Mouse (Mus musculus) left cerebral cortex, postnatal 14 days (tissue): ENCODE measurements around the gene Tuba1b. TPM values are rescaled to one million over a fixed set of nuclear protein-coding genes. Genes with fewer than 3 reads are reported as not detected.

Source experiments
- DNase-seq, 2 experiments: peaks; one replicate each; pipeline ENCODE4 v3.0.0; 2021 to 2022; ENCODE audit warnings: low spot score in 2 of 2, mixed read lengths in 1 of 2
- intact Hi-C: fragments of 180-260 bp; cut with DNase I; formaldehyde crosslinking; loops from one replicate; pipeline ENCODE4 v1.15.1; 2025
- total RNA-seq, 2 experiments: library from RNA; stranded (reverse); gene quantifications; 2 replicates each; pipeline ENCODE4 v1.2.3; 2021

Tuba1b gene
- total RNA-seq, 2 experiments from 2014 or later: 689 to 750 TPM

DNA sequence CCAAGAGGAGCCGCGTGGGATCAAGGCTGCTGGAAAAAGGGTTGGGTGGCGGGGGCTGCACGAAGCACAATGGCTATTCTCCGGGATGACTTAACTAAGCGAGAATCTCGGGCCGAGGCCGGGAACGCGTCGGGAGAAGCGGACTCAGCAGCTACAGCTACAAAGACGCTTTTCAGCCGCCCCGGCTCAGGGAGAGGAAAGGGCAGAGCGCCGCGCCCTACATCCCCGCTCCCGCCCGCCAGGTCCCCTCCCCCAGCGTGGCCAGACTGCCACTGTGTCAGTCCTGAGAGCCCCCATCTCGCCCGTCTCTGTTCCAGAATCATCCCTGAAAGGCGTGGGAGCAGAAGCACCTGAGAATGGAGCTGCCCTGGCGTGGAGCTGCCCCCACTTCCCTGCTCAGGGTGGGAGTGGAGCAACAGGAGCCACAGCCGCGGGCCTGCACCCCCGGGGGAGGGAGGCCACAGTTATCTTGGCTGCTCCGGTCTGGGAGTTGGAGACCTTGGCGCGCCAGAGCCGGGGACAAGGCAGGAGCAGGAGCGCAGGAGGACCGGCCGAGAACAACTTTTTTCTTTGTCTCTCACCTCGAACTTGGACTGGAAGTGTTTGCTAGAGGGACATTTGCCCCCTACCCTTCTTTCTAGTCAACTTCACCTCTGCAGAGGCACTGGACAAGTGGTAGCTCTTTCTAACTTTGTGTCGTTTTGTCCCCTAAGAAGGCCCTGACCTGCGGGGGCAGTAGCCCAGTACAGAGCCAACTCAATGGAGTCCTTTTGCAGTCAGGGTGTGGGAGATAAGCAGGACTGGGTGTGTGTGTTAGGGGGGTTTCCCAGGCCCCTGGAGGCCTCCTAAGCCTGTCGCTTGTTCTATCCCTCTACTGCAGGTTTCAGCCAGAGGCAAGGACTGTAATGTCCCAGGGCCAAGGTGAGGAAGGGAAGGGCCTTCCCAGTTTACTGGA is 38.5 kb downstream of the Tuba1b start:
- no peak for DNase-seq
- intact Hi-C loops: no loop called here

GRCm38 (mm10) chr15:98894746-98895634 is 39.4 kb downstream of the Tuba1b start:
- no peak for DNase-seq
- intact Hi-C loops: loop anchor here (5.0 kb wide), 1 partner anchor 32 kb away; no protein-coding TSS in a partner anchor

DNA sequence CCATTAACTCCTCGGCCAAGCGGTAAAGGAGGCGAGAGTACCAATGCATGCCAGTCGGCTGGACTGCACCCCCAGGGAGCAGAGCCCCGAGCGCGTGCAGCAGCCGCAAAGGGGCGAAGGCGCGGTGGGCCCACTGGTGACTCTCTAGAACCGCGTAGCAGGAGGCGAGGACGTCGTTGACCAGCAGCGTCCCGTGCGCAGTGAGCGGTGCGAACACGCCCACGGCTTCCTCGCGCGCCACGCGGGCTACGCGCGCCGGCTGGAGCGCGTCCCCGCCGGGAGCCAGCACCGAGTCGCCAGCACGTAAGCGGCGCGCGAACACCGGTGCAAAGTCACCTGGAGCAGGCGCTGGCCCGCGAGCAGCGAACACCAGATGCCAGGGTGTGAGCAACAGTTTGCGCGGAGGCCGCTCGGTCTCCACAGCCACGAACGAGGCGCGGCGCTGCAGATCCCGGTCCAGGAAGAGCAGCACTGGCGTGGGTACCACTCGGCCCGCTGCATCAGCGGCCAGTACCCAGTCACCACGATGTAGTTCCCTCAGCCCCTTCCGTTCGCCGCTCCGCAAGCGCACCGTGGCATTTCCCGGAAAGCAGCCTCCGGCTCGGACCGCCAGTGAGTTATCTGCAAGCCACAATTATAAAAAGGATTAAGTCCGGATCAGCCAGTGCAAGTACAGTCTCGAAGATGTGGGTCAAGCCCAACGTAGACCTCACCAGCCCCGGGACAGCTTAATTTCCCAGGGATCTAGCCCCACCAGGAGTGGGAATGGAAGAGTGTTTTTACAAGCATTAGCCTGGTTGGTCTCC is 40.2 kb downstream of the Tuba1b start, which contains the start of gene Rhebl1:
Gene Rhebl1 (minus strand): TSS at position 601 of the 806 bp plus-strand sequence.
- intact Hi-C loops: loop anchor here (5.0 kb wide), 1 partner anchor 33 kb away; no protein-coding TSS in a partner anchor
- no peak for DNase-seq

DNA sequence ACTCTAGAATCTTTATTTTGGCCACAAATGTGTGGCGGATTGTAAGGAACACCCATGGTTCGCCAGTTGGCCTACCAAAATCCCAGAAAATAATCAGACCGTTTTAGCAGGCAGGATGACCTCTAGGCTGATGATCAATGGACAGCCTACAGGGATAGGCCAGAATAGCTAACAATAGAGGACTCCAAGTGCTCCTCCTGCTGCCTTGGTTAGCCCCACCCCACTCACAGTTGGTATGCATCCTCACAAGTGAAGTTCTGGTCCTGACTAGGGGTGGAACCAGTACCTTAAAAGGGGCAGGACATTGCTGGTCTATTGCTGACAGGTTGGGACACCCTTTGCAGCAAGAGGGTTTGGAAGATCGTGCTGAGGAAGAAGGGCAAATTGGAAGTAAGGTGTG is 41.3 kb downstream of the Tuba1b start:
- DNase-seq: no peak
- intact Hi-C loops: loop anchor here (5.0 kb wide), 1 partner anchor 34 kb away; no protein-coding TSS in a partner anchor

- peak; percentile 72 to 87 for DNase-seq
- intact Hi-C loops: loop anchor here (1.0 to 5.0 kb wide), 2 partner anchors 35 to 101 kb away; no protein-coding TSS in a partner anchor
Measured at GRCm38 (mm10) chr15:98891907-98892606, 42.3 kb downstream of the Tuba1b start.

GRCm38 (mm10) chr15:98891198-98891742 is 43.1 kb downstream of the Tuba1b start:
- intact Hi-C loops: loop anchor here (5.0 kb wide), 1 partner anchor 36 kb away; no protein-coding TSS in a partner anchor
- no peak for DNase-seq

GRCm38 (mm10) chr15:98887526-98887925 is 46.8 kb downstream of the Tuba1b start:
- intact Hi-C loops: no loop called here
- no peak for DNase-seq

DNA sequence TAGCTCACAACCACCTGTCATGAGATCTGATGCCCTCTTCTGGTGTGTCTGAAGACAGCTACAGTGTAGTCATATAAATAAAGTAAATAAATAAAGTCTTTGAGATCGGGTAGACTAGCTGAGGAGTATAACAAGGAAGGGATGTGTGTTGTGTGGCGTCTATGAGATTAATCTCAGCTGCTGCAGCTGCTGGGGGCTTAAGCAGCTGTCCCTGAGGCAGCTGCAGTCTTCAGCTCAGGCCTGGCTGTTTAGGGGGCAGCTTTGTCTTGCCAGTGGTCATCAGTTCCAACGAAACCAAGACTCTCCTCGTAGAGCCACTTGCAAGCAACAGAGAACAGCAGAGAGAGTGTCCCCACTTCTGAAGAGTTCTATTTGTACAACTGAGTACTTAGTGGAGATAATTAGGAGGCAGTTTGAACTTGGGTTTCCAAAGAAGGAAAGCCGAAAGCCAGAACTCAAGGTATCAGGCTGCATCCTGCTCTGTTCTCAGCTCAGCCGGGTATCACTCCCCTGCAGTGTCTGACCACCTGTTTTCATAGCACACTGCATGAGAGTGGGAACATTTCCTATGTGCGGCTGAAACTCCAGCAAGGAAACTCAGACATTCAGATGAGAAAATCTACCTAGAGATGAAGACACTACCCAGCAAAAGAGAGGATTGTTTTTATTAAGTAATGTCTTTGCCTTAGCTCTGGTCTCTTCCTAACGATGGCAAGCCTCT is 47.5 kb downstream of the Tuba1b start:
- no peak for DNase-seq
- intact Hi-C loops: no loop called here

- intact Hi-C loops: loop anchor here (5.0 kb wide), 1 partner anchor 33 kb away; the partner anchor contains the start of gene Lmbr1l
- no peak for DNase-seq
Measured at GRCm38 (mm10) chr15:98884106-98884505, 50.3 kb downstream of the Tuba1b start.

GRCm38 (mm10) chr15:98883661-98884060 is 50.7 kb downstream of the Tuba1b start:
- intact Hi-C loops: loop anchor here (5.0 kb wide), 1 partner anchor 34 kb away; the partner anchor contains the start of gene Lmbr1l
- DNase-seq: no peak

DNA sequence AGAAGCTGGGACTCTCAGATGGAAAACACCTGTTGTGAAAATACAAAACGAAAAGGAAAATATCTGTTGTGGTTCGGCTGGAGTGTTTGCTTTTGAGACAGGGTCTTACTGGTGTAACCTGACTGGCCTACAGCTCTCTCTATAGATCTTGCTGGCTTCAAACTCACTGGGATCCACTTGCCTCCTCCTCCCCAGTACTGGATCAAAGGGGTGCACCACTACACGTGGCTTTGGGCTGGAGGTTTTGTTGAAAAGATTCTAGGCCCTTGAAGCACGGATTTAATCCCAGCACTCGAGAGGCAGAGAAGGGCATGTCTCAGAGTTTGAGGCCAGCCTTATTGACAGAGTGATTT is 52.7 kb downstream of the Tuba1b start:
- intact Hi-C loops: loop anchor here (5.0 kb wide), 1 partner anchor 36 kb away; the partner anchor contains the start of gene Lmbr1l

More for the DNA sequence above, 52.7 kb downstream of the Tuba1b start:
- no peak for DNase-seq

Other genes with a start within 250 kb of the Tuba1b start
- 10 to 100 TPM; 12.6 to 13.3 TPM for gene Ccdc65, start 226.4 kb downstream of the Tuba1b start, total RNA-seq
- 1 to 10 TPM; 2.7 to 3.4 TPM for gene Fkbp11, start 206.4 kb downstream of the Tuba1b start, total RNA-seq
- gene Arf3, start 171.4 kb downstream of the Tuba1b start, total RNA-seq: 100 to 1,000 TPM; 729 to 796 TPM
- gene Wnt10b, start 156.4 kb downstream of the Tuba1b start, total RNA-seq: under 1 TPM; 0.55 to 0.75 TPM
- gene Wnt1, start 144.7 kb downstream of the Tuba1b start, total RNA-seq: not detected
- 100 to 1,000 TPM; 421 to 445 TPM for gene Ddn, start 125.1 kb downstream of the Tuba1b start, total RNA-seq
- 10 to 100 TPM; 41.5 to 45.4 TPM for gene Prkag1, start 103.0 kb downstream of the Tuba1b start, total RNA-seq
- 10 to 100 TPM; 73.2 to 75.3 TPM for gene Kmt2d, start 63.4 kb downstream of the Tuba1b start, total RNA-seq
- 1 to 10 TPM; 8.6 to 9.3 TPM for gene Rhebl1, start 40.0 kb downstream of the Tuba1b start, total RNA-seq
- gene Dhh, start 36.0 kb downstream of the Tuba1b start, total RNA-seq: under 1 TPM; 0.15 to 0.24 TPM
- gene Lmbr1l, start 16.3 kb downstream of the Tuba1b start, total RNA-seq: 10 to 100 TPM; 17.9 to 18.1 TPM
- not detected for gene Gm49450, start 19.0 kb upstream of the Tuba1b start, total RNA-seq
- 1,000 to 10,000 TPM; 2,132 to 2,150 TPM for gene Tuba1a, start 19.1 kb upstream of the Tuba1b start, total RNA-seq
- 100 to 1,000 TPM; 129 to 142 TPM for gene Tuba1c, start 95.3 kb upstream of the Tuba1b start, total RNA-seq
- gene Prph, start 120.6 kb upstream of the Tuba1b start, total RNA-seq: 1 to 10 TPM; 1.7 to 6.2 TPM
- gene Troap, start 140.0 kb upstream of the Tuba1b start, total RNA-seq: 1 to 10 TPM; 1.0 to 1.1 TPM
- gene C1ql4, start 153.3 kb upstream of the Tuba1b start, total RNA-seq: not detected
- not detected for gene Dnajc22, start 158.6 kb upstream of the Tuba1b start, total RNA-seq
- gene Spats2, start 191.4 kb upstream of the Tuba1b start, total RNA-seq: 10 to 100 TPM; 36.7 to 37.2 TPM